Mouse (Mus musculus) intestine, postnatal 0 days (tissue): ENCODE results near the gene 1700125H20Rik. TPM values are rescaled to one million over a fixed set of nuclear protein-coding genes. Genes with fewer than 3 reads are reported as not detected.

ENCODE experiments used
- ATAC-seq: fragments of 200-750 bp; cut with Nextera tagmentation; 2 replicates; pipeline ENCODE4 v1.8.0; 2017; ENCODE audit warnings: mild to moderate bottlenecking, moderate TSS enrichment, moderate library complexity
- H3K27ac ChIP-seq: fragments of 300-500 bp; sonication (generic); 2 replicates; pipeline ENCODE4 v1.5.1; 2014; ENCODE audit warnings: mild to moderate bottlenecking, low read depth, low read length, moderate library complexity
- H3K27me3 ChIP-seq: fragments of 300-500 bp; sonication (generic); replicated peaks from 2 replicates; pipeline ENCODE4 v1.6.1; 2014; ENCODE audit warnings: low read length, mixed read lengths; ENCODE audit not compliant: control insufficient read depth, insufficient read depth
- H3K36me3 ChIP-seq: fragments of 300-500 bp; sonication (generic); 2 replicates; pipeline ENCODE4 v1.6.1; 2014; ENCODE audit warnings: mild to moderate bottlenecking, moderate library complexity; ENCODE audit not compliant: control insufficient read depth, insufficient read depth
- H3K4me1 ChIP-seq: fragments of 300-500 bp; sonication (generic); replicated peaks from 2 replicates; pipeline ENCODE4 v1.6.1; 2014; ENCODE audit warnings: antibody characterized with exemption, low read length, mixed read lengths; ENCODE audit not compliant: control insufficient read depth, insufficient read depth
- H3K4me2 ChIP-seq: fragments of 300-500 bp; sonication (generic); replicated peaks from 2 replicates; pipeline ENCODE4 v1.6.1; 2014; ENCODE audit warnings: low read depth, mild to moderate bottlenecking, moderate library complexity
- H3K4me3 ChIP-seq: fragments of 300-500 bp; sonication (generic); 2 replicates; pipeline ENCODE4 v1.5.1; 2014; ENCODE audit warnings: low read depth, low read length
- H3K9ac ChIP-seq: fragments of 300-500 bp; sonication (generic); 2 replicates; pipeline ENCODE4 v1.6.1; 2014; ENCODE audit warnings: mild to moderate bottlenecking, low read depth, low read length
- H3K9me3 ChIP-seq: fragments of 300-500 bp; sonication (generic); 2 replicates; pipeline ENCODE4 v1.6.1; 2016; ENCODE audit warnings: mixed run types; ENCODE audit not compliant: control insufficient read depth
- CTCF ChIP-seq: sonication (generic); IDR thresholded peaks from 2 replicates; pipeline ENCODE4 v1.5.1; 2016; ENCODE audit warnings: low read depth, mild to moderate bottlenecking, control low read depth, antibody characterized with exemption, moderate library complexity
- WGBS: fragments of 180-500 bp; shearing (Covaris S2); extraction: QIAGEN DNeasy Blood & Tissue Kit; methylation state at CpG from one replicate; pipeline ENCODE4 v1.1.7; 2014; 5-methylcytosine and 5-hydroxymethylcytosine counted together
- polyA plus RNA-seq: library from polyadenylated mRNA; unstranded; fragments of >200 nt; fragmentation: Nextera tagmentation; extraction: Ambion mirVana; gene quantifications from 2 replicates; pipeline ENCODE4 v1.2.1, GENCODE M21; 2015

Gene 1700125H20Rik
- polyA plus RNA-seq, 1 experiment from 2014 or later, result 0.23 TPM

GRCm38 (mm10) chr11:85223248-85223647 is 53.0 kb downstream of the 1700125H20Rik start:
- H3K9ac ChIP-seq, result no peak overlapping the region
- no peaks in the 10 kb centered on the region for H3K27me3 ChIP-seq
- no peak for ATAC-seq
- 98% methylated on average over 3 of the region's 3 CpGs for WGBS
- TF ChIP-seq CTCF, result no peak
- no peaks in the 10 kb centered on the region for H3K9me3 ChIP-seq
- H3K4me1 ChIP-seq, result 0 out of 2 replicates have a peak, but pooled peaks cover 4% of the 10 kb centered on the region
- no peaks in the 10 kb centered on the region for H3K36me3 ChIP-seq
- no peak overlapping the region for H3K27ac ChIP-seq
- H3K4me3 ChIP-seq, result no peak overlapping the region
- H3K4me2 ChIP-seq, result no peak overlapping the region

Other genes with a start within 250 kb of the 1700125H20Rik start
- gene Car4, start 212.6 kb upstream of the 1700125H20Rik start, polyA plus RNA-seq, result 0.33 and 0.64 TPM in 2 replicates
- 3.5 and 3.7 TPM in 2 replicates for gene Usp32, start 30.2 kb upstream of the 1700125H20Rik start, polyA plus RNA-seq
- 17.5 and 19.5 TPM in 2 replicates for gene Appbp2, start 64.7 kb downstream of the 1700125H20Rik start, polyA plus RNA-seq
- 6.0 and 6.4 TPM in 2 replicates for gene Ppm1d, start 140.8 kb downstream of the 1700125H20Rik start, polyA plus RNA-seq
- 17.2 and 17.5 TPM in 2 replicates for gene Bcas3, start 182.8 kb downstream of the 1700125H20Rik start, polyA plus RNA-seq